Mouse (Mus musculus): ENCODE results near the gene Arl5c. TPM values are rescaled to one million over a fixed set of nuclear protein-coding genes. Genes with fewer than 3 reads are reported as not detected.

Arl5c gene
- total RNA-seq, 2 experiments from 2014 or later: 1.6 TPM

GRCm38 (mm10) chr11:98018858-98019641 lies 23.1 kb upstream of the Arl5c start:
- peak; percentile 59 for DNase-seq

- DNase-seq: no peak
These were observed 22.2 kb upstream of the Arl5c start for GRCm38 (mm10) chr11:98018222-98018621.

GRCm38 (mm10) chr11:98016824-98017223 lies 20.8 kb upstream of the Arl5c start:
- no peak for DNase-seq

- no peak for DNase-seq
These were observed 20.2 kb upstream of the Arl5c start for GRCm38 (mm10) chr11:98016177-98016576.

GRCm38 (mm10) chr11:98012831-98013230 lies 16.9 kb upstream of the Arl5c start:
- no peak for DNase-seq

- DNase-seq: no peak
These were observed 15.7 kb upstream of the Arl5c start for GRCm38 (mm10) chr11:98011716-98012115.

GRCm38 (mm10) chr11:98008087-98008486 lies 12.1 kb upstream of the Arl5c start:
- DNase-seq: no peak

GRCm38 (mm10) chr11:98005686-98006085 lies 9.7 kb upstream of the Arl5c start:
- DNase-seq: peak; percentile 84

- peak; percentile 40 for DNase-seq
These were observed 9.1 kb upstream of the Arl5c start for GRCm38 (mm10) chr11:98005076-98005475.

- no peak for DNase-seq
These were observed 8.2 kb upstream of the Arl5c start for GRCm38 (mm10) chr11:98004161-98004560.

GRCm38 (mm10) chr11:98003171-98003671 lies 7.2 kb upstream of the Arl5c start:
- DNase-seq: no peak

GRCm38 (mm10) chr11:98002627-98003026 lies 6.6 kb upstream of the Arl5c start:
- DNase-seq: peak; percentile 91

GRCm38 (mm10) chr11:98001986-98002385 lies 6.0 kb upstream of the Arl5c start:
- no peak for DNase-seq

GRCm38 (mm10) chr11:98001351-98001824 lies 5.4 kb upstream of the Arl5c start:
- DNase-seq: no peak

- DNase-seq: no peak
These were observed 4.6 kb upstream of the Arl5c start for GRCm38 (mm10) chr11:98000378-98001140.

- no peak for DNase-seq
These were observed 3.8 kb upstream of the Arl5c start for GRCm38 (mm10) chr11:97999748-98000147.

- DNase-seq: no peak
These were observed 3.1 kb upstream of the Arl5c start for GRCm38 (mm10) chr11:97998898-97999608.

- DNase-seq: no peak
These were observed 2.3 kb upstream of the Arl5c start for GRCm38 (mm10) chr11:97998074-97998793.

GRCm38 (mm10) chr11:97997387-97997960 lies 1.5 kb upstream of the Arl5c start:
- no peak for DNase-seq

GRCm38 (mm10) chr11:97996691-97997090 lies 710 bp upstream of the Arl5c start:
- DNase-seq: no peak

- DNase-seq: peak; percentile 87
These were observed 1.4 kb downstream of the Arl5c start for GRCm38 (mm10) chr11:97994539-97995100.

Data from heart, postnatal 4 days (tissue).